Mouse (Mus musculus) urinary bladder, adult 2 months (tissue): ENCODE data around the gene Oosp2. TPM values are rescaled to one million over a fixed set of nuclear protein-coding genes. Genes with fewer than 3 reads are reported as not detected.

Experiments used
- DNase-seq: peaks from one replicate; pipeline ENCODE4 v3.0.0; 2022; ENCODE audit warnings: low spot score
- polyA plus RNA-seq: library from polyadenylated mRNA; depleted of rRNA; stranded (reverse); fragments of >200 nt; gene quantifications from 2 replicates; pipeline ENCODE4 v1.2.3, GENCODE M21; 2012; rRNA removed

Oosp2 gene
- not detected in 2 replicates for polyA plus RNA-seq

GRCm38 (mm10) chr19:11660459-11660858 is at the start of gene Oosp2:
Gene Oosp2 (minus strand): TSS chr19:11660559.
- DNase-seq = no peak

GRCm38 (mm10) chr19:11698342-11698741 is 38.0 kb upstream of the Oosp2 start:
- DNase-seq = no peak

GRCm38 (mm10) chr19:11696755-11697154 is 36.4 kb upstream of the Oosp2 start, which contains the start of gene Oosp3:
Gene Oosp3 (plus strand): TSS chr19:11697055.
- no peak for DNase-seq

GRCm38 (mm10) chr19:11691454-11691853 is 31.1 kb upstream of the Oosp2 start:
- no peak for DNase-seq

GRCm38 (mm10) chr19:11690839-11691238 is 30.5 kb upstream of the Oosp2 start, which contains the start of gene Oosp1:
Gene Oosp1 (minus strand): TSS chr19:11691150.
- no peak for DNase-seq

GRCm38 (mm10) chr19:11661562-11661961 is 1.2 kb upstream of the Oosp2 start:
- DNase-seq = no peak

- DNase-seq = no peak
Observed at GRCm38 (mm10) chr19:11659142-11659541, 1.2 kb downstream of the Oosp2 start.

GRCm38 (mm10) chr19:11649564-11649963 is 10.8 kb downstream of the Oosp2 start:
- no peak for DNase-seq

- DNase-seq = no peak
Observed at GRCm38 (mm10) chr19:11646166-11646565, 14.2 kb downstream of the Oosp2 start.

GRCm38 (mm10) chr19:11640732-11641131 is 19.6 kb downstream of the Oosp2 start, which contains the start of gene Ms4a3:
Gene Ms4a3 (minus strand): TSS chr19:11640851.
- DNase-seq = no peak

GRCm38 (mm10) chr19:11639038-11639437 is 21.3 kb downstream of the Oosp2 start:
- no peak for DNase-seq

GRCm38 (mm10) chr19:11635572-11635971 is 24.8 kb downstream of the Oosp2 start:
- no peak for DNase-seq

GRCm38 (mm10) chr19:11634330-11634729 is 26.0 kb downstream of the Oosp2 start:
- no peak for DNase-seq

- DNase-seq = no peak
Observed at GRCm38 (mm10) chr19:11633732-11634131, 26.6 kb downstream of the Oosp2 start.

- no peak for DNase-seq
Observed at GRCm38 (mm10) chr19:11625231-11625630, 35.1 kb downstream of the Oosp2 start.

GRCm38 (mm10) chr19:11624800-11625199 is 35.6 kb downstream of the Oosp2 start:
- no peak for DNase-seq

- DNase-seq = no peak
Observed at GRCm38 (mm10) chr19:11623551-11623950, 36.8 kb downstream of the Oosp2 start, which contains the start of gene Ms4a2. Gene Ms4a2 (minus strand): TSS chr19:11623719.

GRCm38 (mm10) chr19:11617983-11618382 is 42.4 kb downstream of the Oosp2 start:
- DNase-seq = no peak

- DNase-seq = no peak
Observed at GRCm38 (mm10) chr19:11614805-11615204, 45.6 kb downstream of the Oosp2 start.

GRCm38 (mm10) chr19:11613776-11614443 is 46.4 kb downstream of the Oosp2 start:
- DNase-seq = no peak

GRCm38 (mm10) chr19:11613084-11613483 is 47.3 kb downstream of the Oosp2 start:
- no peak for DNase-seq

GRCm38 (mm10) chr19:11612293-11612692 is 48.1 kb downstream of the Oosp2 start:
- no peak for DNase-seq

- DNase-seq = peak; percentile 19
Observed at GRCm38 (mm10) chr19:11611541-11611945, 48.8 kb downstream of the Oosp2 start.

GRCm38 (mm10) chr19:11608172-11608571 is 52.2 kb downstream of the Oosp2 start:
- DNase-seq = no peak
